Mouse (Mus musculus): ENCODE data around the gene Mgat4d.

- TF ChIP-seq CTCF (IDR thresholded peaks at IDR 0.05) = no peak
- no peak for TF ChIP-seq EP300 (IDR thresholded peaks at IDR 0.05)
These were observed 58.6 kb downstream of the Mgat4d start for GRCm38 (mm10) chr8:83406836-83407235.

Data from lung, postnatal 0 days (tissue).